ENCODE assay signal across 14 mouse cellular contexts in the genomic region with DNA sequence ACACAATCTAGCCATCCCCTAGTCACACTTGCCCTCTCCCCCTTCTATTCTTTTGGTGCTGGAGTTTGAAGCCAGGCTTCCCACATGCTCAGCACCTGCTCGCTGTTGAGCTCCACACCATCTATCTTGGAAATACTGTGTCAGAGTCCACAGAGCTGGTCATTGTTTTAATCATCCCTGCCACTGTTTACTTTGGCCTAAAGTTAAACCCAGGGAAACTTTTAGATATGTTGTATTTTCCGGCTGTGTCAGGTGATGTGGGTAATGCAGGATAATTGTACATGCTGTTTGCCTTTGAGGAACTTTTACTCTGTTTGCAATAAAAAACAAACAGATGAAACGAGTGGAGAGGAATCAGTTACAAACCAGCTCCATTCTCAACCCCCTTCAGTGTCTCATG.
"Had no signal": no experiment of that assay in that cellular context is flagged by ENCODE, and none has a peak within 500 bp of the region (broad histone marks: within the 10 kb centered on the region; RNA-seq: fewer than 3 reads in every experiment).

No protein-coding gene starts in this region.

- ATAC-seq: hindbrain, embryonic 16.5 days; inflammation-experienced regulatory T-cells, adult 6 months had no signal

- H3K27me3 ChIP-seq: hindbrain, embryonic 12.5 days; limb, embryonic 13.5 days; neural tube, embryonic 12.5 days had no signal

- H3K4me1 ChIP-seq: hindbrain, embryonic 12.5 days; midbrain, embryonic 10.5 days; neural tube, embryonic 12.5 days had no signal

- H3K27ac ChIP-seq: hindbrain, embryonic 12.5 days; limb, embryonic 13.5 days; midbrain, embryonic 10.5 days; neural tube, embryonic 12.5 days had no signal

- H3K9ac ChIP-seq: hindbrain, embryonic 12.5 days; limb, embryonic 13.5 days; neural tube, embryonic 12.5 days had no signal

- H3K4me2 ChIP-seq: hindbrain, embryonic 12.5 days; limb, embryonic 13.5 days; neural tube, embryonic 12.5 days had no signal

- H3K4me3 ChIP-seq: hindbrain, embryonic 12.5 days; limb, embryonic 13.5 days; midbrain, embryonic 10.5 days; neural tube, embryonic 12.5 days had no signal

- H3K9me3 ChIP-seq: hindbrain, embryonic 12.5 days; limb, embryonic 13.5 days; midbrain, embryonic 10.5 days; neural tube, embryonic 12.5 days had no signal

- DNase-seq: kidney, adult 2 months; kidney, postnatal 10 days; left cerebral cortex, postnatal 4 days; lung, adult 18-20 months; lung, postnatal 36 days; midbrain, embryonic 14.5 days; thymus, adult 2 months; thymus, postnatal 25 days had no signal
